Mouse (Mus musculus) adrenal gland, postnatal 4 days (tissue): Measurements from ENCODE around the gene Ldhc. TPM values are rescaled to one million over a fixed set of nuclear protein-coding genes. Genes with fewer than 3 reads are reported as not detected.
A peak's percentile ranks its signal among the peaks of the same experiment; 100 is the strongest.

Experiments
- DNase-seq, 2 experiments: peaks; one replicate each; pipeline ENCODE4 v3.0.0; 2021 to 2022; ENCODE audit warnings: low spot score in 2 of 2, mixed read lengths in 2 of 2
- total RNA-seq, 2 experiments: library from RNA; stranded (reverse); gene quantifications; 2 replicates each; pipeline ENCODE4 v1.2.3; 2021

Gene Ldhc
- total RNA-seq, 2 experiments from 2014 or later: not detected

- DNase-seq: no peak
These were observed 38.3 kb downstream of the Ldhc start for GRCm38 (mm10) chr7:46899343-46899742.

DNA sequence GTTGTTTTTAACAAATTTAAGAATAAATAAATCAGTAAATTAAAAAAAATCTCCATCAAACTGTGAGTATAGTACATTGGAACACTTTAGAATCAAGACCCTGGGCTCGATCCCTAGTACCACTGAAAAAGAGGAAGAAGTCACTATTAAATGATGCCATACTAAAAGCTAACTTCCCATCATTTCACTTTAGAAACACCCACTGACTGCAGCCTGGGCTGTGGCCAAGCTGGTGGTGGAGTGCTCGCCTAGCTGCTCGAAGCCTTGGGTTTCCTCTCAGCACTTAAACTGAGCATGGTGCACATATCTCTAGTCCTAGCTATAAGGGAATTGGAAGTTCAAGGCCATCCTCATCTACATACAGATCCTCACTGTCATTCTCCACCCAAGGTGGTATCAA, 50.2 kb downstream of the Ldhc start:
- DNase-seq: no peak

GRCm38 (mm10) chr7:46916376-46916775, 55.4 kb downstream of the Ldhc start:
- no peak for DNase-seq

- no peak for DNase-seq
These were observed 57.8 kb downstream of the Ldhc start for GRCm38 (mm10) chr7:46918678-46919371.

DNA sequence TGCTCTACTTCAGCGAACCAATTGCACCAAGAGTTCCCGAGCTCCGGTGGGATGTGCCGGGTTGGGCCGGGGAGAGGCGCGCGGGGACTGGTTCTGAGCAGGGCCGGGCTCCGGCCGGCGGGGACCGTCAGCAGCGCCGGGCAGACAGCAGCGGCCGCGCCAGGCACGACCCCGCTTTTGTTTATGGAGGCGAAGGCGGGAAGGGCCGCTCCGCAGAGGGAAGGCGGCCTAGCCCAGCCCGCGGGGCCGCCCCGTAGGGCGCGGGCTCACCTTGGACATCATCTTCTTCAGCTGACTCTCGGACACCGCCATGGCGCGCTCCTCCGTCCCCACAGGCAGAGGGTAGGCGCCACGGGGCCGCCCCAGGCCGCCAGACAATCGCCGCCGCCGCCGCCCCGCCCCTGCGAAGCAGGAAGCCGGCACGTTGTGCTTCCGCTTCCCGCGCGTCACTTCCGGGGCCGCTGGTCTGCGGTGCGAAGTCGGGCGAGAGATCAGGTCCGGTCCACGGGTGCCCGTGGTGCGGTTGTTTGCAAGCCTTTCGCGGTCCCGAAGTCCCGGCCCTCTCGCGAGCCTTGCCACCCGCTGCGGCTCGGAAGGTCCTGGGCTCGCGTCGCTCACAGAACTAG, 58.7 kb downstream of the Ldhc start, which contains the start of gene Tsg101:
Gene Tsg101 (minus strand): TSS at position 419 of the 626 bp plus-strand sequence.
- peak; percentile 86 to 91 for DNase-seq

- no peak for DNase-seq
These were observed 61.1 kb downstream of the Ldhc start for GRCm38 (mm10) chr7:46922075-46922474.

Other genes starting within 250 kb of the Ldhc start
- 10 to 100 TPM; 19.0 to 26.5 TPM for gene Sergef, start 221.4 kb upstream of the Ldhc start, total RNA-seq
- under 1 TPM; 0.37 to 0.73 TPM for gene Tph1, start 188.7 kb upstream of the Ldhc start, total RNA-seq
- gene Saal1, start 150.5 kb upstream of the Ldhc start, total RNA-seq: 10 to 100 TPM; 14.4 to 16.4 TPM
- 1 to 10 TPM; 1.1 to 1.2 TPM for gene Saa3, start 145.5 kb upstream of the Ldhc start, total RNA-seq
- 1 to 10 TPM in 1 of 2 experiments, not detected in 1; 1.7 TPM for gene Saa4, start 128.6 kb upstream of the Ldhc start, total RNA-seq
- gene Saa1, start 118.2 kb upstream of the Ldhc start, total RNA-seq: not detected
- gene Saa2, start 109.4 kb upstream of the Ldhc start, total RNA-seq: not detected
- 10 to 100 TPM; 25.0 to 31.2 TPM for gene Hps5, start 65.1 kb upstream of the Ldhc start, total RNA-seq
- 10 to 100 TPM; 39.5 to 47.1 TPM for gene Gtf2h1, start 65.1 kb upstream of the Ldhc start, total RNA-seq
- 100 to 1,000 TPM; 280 to 348 TPM for gene Ldha, start 19.7 kb upstream of the Ldhc start, total RNA-seq
- 10 to 100 TPM; 85.1 to 86.3 TPM for gene Tsg101, start 58.8 kb downstream of the Ldhc start, total RNA-seq
- 10 to 100 TPM; 22.9 to 23.6 TPM for gene Uevld, start 97.3 kb downstream of the Ldhc start, total RNA-seq
- not detected for gene Gm9999, start 122.4 kb downstream of the Ldhc start, total RNA-seq
- gene Spty2d1, start 147.2 kb downstream of the Ldhc start, total RNA-seq: 10 to 100 TPM; 16.6 to 18.2 TPM
- gene Tmem86a, start 189.4 kb downstream of the Ldhc start, total RNA-seq: 10 to 100 TPM; 35.2 to 42.8 TPM